Mouse (Mus musculus) layer of hippocampus, postnatal 25 days (tissue): ENCODE data around the gene Vamp5. TPM values are rescaled to one million over a fixed set of nuclear protein-coding genes. Genes with fewer than 3 reads are reported as not detected.
A peak's percentile ranks its signal among the peaks of the same experiment; 100 is the strongest.

ENCODE experiments used
- DNase-seq, 2 experiments: peaks; one replicate each; pipeline ENCODE4 v3.0.0; 2022; ENCODE audit warnings: mixed read lengths in 2 of 2, low spot score in 1 of 2; ENCODE audit errors: extremely low spot score in 1 of 2
- total RNA-seq, 2 experiments: library from RNA; stranded (reverse); gene quantifications; 2 replicates each; pipeline ENCODE4 v1.2.3; 2021

Vamp5 gene
- total RNA-seq, 2 experiments from 2014 or later, result 3.9 to 4.6 TPM

DNA sequence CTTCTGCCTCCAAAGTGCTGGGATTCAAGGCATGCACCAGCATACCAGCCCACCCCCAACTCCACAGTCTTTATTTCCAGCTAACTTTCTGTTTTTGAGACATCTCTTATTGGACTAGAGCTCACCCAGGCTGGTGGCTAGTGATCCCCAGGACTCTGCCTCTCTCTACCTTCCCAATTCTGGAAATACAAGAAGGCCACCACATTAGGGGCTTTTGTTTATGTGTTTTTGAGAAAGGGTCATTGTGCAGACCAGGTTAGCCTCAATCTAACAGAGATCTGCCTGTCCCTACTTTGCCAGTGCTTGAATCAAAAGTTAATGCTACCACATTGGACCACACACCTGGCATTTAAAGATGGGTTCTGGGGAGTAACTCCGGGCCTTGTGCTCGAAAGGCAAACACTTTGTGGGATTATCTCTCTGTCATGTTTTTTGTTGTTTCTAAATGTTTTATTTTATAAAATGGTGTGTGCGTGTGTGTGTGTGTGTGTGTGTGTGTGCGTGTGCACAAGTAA, 12.8 kb downstream of the Vamp5 start:
- DNase-seq, result no peak

DNA sequence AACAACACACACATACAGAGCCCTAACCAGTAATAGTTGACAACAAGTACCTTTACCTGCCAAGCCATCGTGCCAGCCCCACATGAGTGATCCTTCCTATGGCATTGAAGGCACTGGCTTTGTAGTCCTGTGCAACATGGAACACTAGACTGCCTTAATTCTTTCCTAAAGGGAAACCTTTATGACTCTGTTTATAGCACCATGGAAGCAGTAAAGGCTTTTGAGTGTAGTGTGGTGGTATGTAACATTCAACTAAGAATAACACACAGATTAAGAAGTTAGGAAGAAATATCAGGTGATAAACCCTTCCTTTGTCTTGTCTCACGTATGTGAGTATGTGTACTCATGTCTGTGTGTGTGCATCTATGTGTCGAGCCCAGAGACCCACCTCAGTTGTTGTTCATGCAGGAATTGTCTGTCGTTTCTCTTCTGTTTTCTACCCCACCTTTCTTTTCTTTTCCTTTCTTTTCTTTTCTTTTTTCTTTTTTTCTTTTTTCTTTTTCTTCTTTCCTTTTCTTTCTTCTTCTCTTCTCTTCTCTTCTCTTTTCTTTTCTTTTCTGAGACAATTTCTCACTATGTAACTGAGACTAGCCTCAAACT, 13.3 kb downstream of the Vamp5 start, which contains the start of gene Rnf181:
Gene Rnf181 (minus strand): TSS at position 113 of the 600 bp plus-strand sequence.
- no peak for DNase-seq

DNA sequence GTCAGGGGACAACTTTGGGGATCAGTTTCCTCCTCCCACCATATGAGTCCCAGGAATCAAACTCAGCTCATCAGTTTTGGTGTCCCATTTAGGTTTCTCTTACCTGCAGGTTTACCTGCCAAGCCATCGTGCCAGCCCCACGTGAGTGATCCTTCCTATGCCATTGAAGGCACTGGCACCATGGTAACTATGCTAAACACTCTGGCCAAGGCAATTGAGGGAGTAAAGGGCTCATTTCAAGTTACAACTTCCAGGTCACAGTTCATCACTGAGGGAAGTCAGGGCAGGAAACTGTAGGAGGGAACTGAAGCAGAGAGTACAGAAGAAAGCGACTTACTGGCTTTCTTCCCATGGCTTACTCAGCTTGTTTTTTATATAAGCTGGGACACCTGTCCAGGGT, 14.0 kb downstream of the Vamp5 start:
- no peak for DNase-seq

DNA sequence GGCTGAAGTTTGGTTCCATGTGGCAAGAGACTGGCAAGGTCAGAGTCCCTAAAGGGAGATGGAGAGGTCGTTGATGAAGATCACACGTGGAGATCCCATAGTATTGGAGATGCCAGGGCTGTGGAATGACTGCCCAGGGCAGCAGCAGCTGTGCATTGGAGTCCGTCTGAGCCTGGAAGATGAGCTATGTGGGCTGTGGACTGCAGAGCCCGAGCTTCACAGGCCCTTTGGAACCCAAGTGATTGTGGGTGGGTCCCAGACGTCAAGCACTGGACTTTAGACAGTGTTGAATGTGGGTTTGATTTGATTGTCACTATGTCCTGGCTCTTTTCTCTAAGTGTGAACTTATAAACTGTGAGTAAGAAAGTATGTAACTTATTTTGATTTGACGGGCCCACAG, 15.3 kb downstream of the Vamp5 start:
- DNase-seq, result no peak

DNA sequence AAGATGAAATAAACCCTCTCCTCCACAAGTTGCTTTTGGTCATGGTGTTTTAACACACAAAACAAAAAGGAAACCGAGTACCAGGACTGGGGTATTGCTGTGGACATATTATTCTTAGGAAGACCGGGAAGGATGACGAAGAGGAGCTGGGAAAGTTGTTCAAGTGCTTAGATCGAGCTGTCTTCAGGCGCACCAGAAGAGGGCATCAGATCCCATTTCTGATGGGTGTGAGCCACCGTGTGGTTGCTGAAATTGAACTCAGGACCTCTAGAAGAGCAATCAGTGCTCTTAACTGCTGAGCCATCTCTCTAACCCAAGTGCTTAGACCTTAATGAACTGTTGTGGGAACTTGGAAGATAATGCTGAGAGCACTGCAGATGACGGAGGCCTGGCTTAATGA, 16.3 kb downstream of the Vamp5 start:
- DNase-seq, result no peak

DNA sequence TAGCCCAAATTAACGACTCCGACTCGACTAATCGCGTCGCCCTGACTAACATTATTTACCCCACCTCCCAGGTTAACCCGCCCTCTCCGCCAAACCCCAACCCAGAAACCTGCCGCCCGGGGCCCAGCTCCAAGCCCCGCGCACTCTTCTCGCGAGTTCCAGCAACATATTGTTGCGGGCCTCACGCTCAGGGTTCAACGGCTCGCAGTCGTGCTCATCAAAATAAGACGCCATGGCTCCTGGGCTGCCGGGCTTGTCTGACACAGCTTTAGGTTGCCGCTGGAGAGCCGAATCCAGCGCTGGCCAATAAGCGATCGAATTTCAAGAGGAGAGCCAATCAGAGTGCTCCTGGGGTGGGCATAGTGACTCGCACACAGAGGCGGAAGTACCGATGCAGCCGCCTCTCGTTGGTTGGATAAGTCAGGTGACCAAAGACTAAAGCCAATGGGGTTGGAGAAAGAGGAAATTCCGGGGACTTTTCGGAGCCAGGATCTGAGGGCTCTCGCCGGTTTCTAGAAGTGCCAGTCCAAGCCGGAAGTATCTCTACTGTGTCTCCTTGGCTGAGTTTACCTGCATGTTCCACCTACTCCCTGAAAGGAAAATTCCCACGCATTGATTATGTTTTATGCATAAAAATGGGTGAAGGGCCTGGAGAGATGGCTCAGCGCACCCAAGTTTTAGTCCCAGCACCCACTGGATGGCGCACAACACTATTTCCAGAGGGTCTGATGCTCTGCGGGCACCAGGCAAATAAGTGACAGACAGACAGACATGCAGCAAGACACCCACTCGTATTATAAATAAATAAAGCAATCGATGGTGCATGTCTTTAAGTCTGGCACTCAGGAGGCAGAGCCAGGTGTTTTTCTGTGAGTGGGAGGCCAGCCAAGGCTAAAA, 17.9 kb downstream of the Vamp5 start:
- peak; percentile 79 to 83 for DNase-seq

DNA sequence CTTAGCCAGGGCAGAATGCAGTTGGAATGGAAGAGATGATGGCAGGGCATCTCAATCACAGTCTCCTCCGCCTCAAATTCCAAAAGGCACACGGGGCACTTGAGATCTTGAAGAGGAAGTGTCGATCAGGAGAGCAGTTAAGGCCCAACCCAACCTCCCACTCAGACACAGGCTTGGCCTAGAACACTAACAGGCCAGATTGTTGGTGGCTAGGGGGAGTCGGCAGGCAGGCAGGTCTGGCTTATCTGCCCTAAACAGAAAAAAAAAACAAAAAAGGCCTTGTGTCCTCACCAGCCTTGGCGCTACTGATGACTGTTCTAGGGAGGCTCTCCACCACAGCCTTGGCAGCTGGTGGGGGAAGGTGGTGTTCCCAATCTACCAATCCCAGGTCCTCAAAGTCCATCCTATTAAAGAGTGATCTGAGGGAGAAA, 19.1 kb downstream of the Vamp5 start:
- no peak for DNase-seq

DNA sequence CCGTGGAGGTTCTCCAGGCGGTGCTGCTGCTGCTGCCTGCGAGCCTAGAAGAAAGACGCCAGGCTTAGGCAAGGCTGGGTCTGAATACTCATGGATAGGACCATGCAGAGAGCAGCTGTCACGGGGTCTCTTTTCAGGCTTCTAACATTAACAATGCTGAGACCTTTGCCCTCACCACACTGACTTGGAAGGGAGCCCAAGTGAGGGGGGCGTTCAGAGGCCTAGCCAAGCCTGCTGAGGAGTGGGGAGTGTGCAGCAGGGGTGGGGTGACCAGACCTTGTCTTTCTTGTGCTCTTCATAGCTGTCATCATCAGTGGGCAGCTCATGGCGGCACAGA, 19.7 kb downstream of the Vamp5 start:
- DNase-seq, result no peak

DNA sequence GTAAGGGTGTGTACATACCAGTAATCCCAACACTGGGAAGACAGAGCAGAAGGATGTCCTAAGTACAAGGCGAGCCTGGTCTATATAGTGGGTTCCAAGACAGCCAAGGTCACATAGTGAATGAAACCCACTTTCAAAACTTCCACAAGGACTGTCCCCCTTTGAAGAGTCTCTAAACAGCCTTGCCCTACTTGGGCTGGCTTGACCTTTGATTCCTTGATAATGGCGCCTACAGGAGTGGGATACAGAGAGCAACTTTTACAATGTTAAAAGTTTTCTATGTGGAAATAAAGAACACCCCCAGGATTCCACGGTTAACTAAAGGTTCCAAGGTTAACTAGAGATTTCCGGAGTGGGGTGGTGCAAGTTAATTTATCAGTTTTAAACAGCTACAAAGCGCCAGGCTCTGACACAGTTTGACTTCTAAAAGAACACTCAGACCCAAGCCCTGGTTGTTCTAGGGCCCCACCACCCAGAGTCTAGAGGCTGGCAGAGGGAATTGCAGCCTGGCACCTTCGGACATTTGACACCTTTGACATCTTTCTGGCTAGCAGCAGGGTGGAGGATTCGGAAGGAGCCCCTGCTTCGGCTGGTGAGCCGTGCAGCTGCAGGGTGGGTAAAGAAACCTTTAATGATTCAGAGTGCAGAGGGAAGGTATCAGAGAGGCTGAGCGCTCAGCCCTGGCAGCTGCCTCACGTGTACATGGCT, 20.2 kb downstream of the Vamp5 start:
- no peak for DNase-seq

DNA sequence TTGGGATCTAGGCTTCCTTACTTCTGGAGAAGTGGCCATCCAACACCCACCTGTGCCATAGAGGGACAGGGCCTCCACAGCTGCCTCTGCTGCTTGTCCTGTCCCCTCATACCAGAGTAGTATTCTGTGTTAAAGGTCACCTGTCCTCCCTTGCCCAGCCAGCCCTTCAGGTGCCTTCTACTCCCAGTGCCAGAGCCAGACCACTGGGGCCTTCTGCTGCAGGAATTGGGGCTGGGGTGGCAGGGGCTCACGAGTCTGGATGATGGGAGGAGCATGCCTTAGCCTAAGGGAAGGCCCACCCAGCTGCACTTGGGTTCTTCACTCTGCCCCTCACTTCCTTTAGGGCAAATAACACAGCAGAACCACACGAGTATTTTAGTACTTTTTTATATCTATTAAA, 20.9 kb downstream of the Vamp5 start:
- no peak for DNase-seq

DNA sequence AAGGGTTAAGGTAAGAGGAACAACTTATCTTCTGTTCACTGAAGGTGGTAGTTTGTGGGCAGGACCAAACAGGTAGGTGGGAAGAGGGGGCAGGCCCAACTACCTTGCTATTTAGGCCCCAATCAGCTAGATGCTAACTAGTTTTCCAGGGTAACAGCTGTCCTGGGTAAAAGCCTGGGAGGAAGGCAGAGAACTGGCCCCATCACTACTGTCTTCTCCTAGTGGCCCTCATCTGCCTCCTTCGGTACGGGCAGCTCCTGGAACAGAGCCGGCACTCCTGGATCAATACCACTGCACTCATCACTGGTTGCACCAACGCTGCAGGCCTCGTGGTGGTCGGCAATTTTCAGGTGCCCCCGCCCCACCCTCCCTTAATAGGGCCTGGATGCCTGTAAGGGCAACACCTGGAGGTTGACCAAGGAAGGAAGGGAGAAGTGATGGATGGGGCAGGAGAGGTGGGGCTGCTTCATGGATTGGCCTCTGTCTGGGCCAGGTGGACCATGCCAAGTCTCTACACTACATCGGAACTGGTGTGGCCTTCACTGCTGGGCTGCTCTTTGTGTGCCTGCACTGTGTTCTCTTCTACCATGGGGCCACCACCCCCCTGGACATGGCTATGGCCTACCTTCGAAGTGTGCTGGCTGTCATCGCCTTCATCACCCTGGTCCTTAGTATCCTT, 22.0 kb downstream of the Vamp5 start:
- no peak for DNase-seq

DNA sequence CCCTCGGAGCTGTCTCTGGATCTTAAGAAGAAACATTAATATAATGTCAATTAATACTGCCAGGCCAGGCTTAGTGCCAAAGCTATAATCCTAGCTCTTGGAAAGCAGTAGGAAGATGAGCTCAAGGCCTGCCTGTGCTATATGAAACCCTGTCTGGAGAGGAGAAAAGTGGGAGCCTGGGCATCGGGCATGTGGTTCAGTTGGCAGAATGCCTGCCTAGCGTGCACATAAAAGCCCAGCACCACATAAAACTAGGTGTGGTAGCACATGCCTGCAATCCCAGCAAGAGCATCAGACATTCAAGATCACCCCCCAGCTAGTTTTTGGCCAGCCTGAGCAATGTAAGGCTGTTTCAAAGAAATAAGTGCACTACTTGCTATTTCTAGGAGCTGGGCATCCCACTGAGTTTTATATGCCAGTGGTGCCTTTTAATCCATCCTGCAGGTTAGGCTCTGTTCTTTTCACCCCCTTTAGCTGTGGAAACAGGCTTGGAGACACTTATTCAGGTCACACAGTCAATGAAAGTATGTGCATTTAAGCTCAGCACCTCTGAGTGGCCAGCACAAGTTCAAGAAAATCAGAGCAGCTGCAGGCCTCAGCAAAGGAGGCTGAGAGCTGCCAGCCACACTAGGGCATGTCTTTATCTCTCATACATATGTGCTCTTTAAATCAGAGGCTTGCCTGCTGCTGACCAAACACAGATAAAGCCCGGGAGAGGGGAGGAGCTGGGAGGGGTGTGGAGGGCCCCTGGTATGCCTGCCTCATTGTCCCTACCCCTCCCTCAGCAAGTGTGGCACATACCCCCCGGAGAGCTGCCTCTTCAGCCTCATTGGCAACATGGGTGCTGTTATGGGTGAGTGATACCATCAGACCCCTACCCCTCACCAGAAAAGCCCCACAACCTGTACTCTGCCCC, 22.8 kb downstream of the Vamp5 start:
- DNase-seq, result no peak

DNA sequence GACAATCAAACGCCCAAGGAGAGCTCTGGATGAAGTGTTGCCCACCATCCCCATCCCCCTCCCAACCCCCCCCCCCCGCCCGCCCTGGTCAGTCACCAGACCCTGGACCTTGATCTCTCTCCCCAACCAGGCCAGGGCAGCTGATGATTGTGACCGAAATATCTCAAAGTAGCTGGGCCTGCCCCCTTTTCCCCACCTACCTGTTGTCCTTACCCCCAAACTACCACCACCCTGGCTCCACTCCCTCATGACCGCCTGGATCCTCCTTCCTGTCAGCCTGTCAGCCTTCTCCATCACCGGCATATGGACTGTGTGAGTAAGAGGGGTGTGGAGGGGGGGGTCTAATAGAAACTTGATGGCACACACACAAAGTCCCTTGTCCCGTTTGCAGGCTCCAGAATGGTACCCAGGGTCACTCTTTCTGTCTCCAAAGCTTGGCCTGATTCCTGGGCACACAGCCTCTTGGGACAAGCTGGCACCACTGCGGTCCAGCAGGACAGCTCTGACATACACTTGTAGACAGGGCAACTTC, 24.2 kb downstream of the Vamp5 start:
- DNase-seq, result no peak

DNA sequence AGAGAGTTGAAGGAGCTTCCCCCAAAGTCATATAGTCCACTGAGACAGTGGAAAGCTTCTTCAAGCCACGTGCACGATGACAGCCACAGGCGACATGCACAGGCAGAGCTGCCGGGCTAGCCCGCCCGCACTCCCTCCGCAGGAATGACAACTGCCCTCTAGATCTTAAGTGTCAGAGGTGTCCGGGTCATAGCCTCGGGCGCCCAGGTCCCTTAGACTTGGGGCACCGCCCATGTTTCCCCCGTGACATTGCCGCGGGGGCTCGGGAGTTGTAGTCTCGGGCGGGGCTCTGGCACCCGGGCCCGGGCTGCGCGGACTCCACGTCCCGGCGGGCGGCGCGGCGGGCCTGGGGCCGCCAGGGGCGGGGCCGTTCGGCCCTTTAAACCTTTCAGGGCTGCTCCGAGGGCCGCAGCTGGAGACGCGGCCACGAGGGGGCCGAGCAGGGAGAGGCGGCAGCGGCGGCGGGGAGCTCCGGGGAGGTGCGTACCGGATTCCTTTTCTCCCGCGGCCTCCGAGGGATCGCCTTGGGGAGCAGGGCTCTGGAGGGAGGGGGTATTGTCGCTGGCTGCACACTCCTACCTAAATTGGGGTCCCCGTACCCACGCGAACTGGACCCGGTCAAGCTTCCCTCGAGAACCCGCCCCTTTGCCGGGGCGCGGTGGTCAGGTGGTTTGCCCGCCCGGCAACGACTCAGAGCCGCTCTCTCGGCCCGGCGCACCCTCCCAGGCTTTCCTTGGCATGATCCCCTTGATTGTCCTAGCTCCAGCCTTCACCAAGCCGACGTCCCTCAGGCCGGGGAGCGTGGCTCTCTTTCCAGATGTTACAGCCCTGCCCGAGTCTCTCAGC, 25.0 kb downstream of the Vamp5 start, which contains the start of gene Tmem150a:
Gene Tmem150a (plus strand): TSS at position 382 of the 846 bp plus-strand sequence.
- DNase-seq, result peak; percentile 62 to 65

DNA sequence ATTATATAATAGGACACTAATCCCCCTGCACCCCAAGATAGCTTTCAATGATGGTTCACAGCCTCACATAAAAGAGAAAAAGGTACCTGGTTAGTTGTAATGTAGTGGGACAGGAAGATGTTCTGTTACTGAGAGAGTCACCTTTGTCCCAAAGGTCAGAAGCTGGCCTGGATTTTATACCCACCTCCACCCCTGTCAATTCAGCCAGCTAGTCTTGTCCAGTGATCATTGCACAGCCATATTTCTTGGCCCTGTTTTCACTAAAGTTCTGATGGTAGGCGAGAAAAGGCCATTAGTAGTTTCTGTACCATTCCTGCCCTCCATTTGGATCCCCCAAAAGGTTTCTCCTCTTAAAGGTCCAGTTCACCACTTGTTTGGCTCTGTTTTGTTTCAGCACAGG, 26.2 kb downstream of the Vamp5 start:
- no peak for DNase-seq

DNA sequence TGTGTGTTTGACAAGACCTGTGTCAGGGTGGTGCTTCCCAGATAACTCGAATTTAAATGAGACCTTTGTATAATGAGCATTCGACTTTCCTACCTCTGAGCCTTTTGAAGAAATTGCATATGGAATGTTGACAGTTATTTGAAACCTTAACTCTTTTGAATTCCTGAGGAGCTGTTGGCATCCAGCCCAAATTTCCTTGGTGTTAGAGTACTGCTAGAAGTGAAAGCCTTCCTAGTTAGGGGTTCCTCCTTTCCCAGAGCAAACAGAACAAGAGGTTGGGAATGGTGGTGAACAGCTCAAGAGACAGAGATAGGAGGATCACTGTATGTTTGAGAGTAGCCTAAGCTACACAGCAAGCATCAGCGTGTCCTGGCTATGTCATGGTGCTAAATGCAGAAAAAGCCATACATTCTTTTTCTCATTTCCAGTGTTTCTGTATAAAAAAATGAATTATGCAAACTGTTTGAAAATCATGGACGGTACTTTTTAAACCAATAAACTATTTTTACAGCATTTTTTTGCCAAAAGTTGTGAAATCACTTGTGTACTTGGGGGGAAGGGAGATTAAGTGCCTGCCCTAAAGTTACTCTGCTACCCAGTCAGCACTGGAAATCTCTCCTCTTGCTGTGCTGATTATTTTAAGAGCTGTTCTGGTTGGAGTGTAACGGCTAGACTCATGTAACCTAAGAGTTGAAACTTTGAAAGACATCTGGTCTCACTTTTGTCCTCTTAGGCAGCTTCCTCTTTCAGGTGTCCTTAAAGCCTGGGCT, 27.4 kb downstream of the Vamp5 start:
- DNase-seq, result no peak

DNA sequence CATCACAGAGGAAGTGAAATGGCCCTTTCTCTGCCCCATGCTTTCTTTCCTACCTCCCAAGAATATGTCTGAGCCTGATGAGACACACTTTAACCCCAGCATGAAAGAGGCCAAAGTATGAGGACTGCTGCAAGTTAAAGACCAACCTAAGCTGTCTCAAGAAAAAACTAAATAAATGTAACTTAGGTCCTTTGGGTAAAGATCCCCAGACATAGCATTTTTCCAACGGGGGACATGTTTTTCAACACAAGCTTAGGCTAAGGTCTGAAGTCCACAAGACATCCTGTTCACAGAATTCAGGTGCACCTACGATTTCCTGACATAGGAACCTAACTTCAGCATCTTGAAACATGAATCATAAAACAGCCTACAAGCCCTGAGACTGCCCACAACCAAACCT, 30.1 kb downstream of the Vamp5 start:
- DNase-seq, result no peak

DNA sequence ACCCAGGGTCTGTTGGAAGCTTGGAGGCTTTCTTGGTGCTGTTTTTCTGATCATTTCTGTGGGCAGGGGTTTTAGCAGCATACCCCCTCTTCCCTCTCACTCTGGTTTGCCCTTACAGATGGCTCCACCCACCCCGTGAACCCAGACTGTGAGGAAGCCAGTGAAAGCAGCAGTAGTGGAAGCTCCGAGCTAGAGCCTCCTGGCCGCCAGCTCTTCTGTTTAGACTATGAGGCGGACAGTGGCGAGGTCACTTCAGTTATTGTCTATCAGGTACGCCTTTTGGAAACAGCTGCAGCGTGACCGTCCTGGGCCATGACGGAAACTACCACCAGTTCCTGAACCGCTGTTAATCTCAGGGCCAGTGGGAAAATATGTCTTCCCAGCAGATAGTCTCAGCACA, 31.9 kb downstream of the Vamp5 start:
- no peak for DNase-seq
